Mouse (Mus musculus): ENCODE results near the gene Slc25a36.

DNA sequence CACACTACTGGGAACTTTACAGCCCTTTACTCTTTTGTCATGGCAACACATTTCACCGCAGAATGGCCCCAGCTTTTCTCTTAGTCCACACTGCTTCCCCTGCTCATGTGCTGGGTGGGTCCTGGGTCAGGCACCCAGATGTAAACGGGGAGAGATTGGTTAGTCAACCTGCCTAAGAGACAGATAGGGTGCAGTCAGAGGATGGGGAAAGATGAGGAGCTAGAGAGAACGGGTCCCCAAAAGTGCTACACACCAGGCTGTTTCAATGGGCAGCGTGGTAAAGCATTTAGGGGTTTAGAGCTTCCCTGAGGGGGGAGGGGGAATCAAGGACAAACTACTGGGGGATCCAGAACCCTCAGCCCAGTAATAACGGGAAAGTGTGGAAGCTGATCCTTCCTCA is 45.7 kb downstream of the Slc25a36 start:
- TF ChIP-seq CTCF (conservative IDR thresholded peaks at IDR 0.05; ENCODE audit: low read length) = no peak
- TF ChIP-seq POU5F1 (IDR thresholded peaks at IDR 0.05; ENCODE audit: borderline replicate concordance, low read length) = no peak
- TF ChIP-seq NANOG (IDR thresholded peaks at IDR 0.05; ENCODE audit: borderline replicate concordance, low read length) = no peak

Data from E14TG2a.4 (cell line).